Mouse (Mus musculus) MEL (cell line): ENCODE results near the gene Mia. TPM values are rescaled to one million over a fixed set of nuclear protein-coding genes. Genes with fewer than 3 reads are reported as not detected.

Source experiments
- DNase-seq: peaks from one replicate; pipeline ENCODE4 v3.0.0; 2011; ENCODE audit warnings: low read depth, low spot score
- H3K27ac ChIP-seq: 2 replicates; pipeline ENCODE4 v1.5.1; 2012; ENCODE audit warnings: low read depth, mild to moderate bottlenecking, control low read depth, low read length, moderate library complexity; ENCODE audit not compliant: control insufficient read depth
- H3K27me3 ChIP-seq, 2 experiments: fragments of 150-350 bp in 1 of 2; sonication (generic) in 1 of 2; 2 replicates each; pipeline ENCODE4 v1.6.1; 2012; ENCODE audit warnings: low read length in 2 of 2, mild to moderate bottlenecking in 2 of 2, improper control_type of control experiment in 1 of 2, moderate library complexity in 1 of 2; ENCODE audit not compliant: insufficient read depth in 2 of 2, control insufficient read depth in 1 of 2
- H3K36me3 ChIP-seq, 2 experiments: 2 replicates each; pipeline ENCODE4 v1.6.1; 2012 to 2014; ENCODE audit warnings: low read length in 2 of 2, improper control_type of control experiment in 1 of 2, inconsistent platforms in 1 of 2, mild to moderate bottlenecking in 1 of 2; ENCODE audit not compliant: insufficient read depth in 2 of 2, control insufficient read depth in 1 of 2
- H3K4me1 ChIP-seq, 2 experiments: fragments of 150-350 bp in 1 of 2; sonication (generic) in 1 of 2; 2 replicates each; pipeline ENCODE4 v1.6.1; 2012; ENCODE audit warnings: low read length in 2 of 2, improper control_type of control experiment in 1 of 2, mild to moderate bottlenecking in 1 of 2; ENCODE audit not compliant: insufficient read depth in 2 of 2, control insufficient read depth in 1 of 2
- H3K4me3 ChIP-seq, 2 experiments: fragments of 150-350 bp in 1 of 2; sonication (generic) in 1 of 2; 2 replicates each; pipeline ENCODE4 v1.5.1; 2012; ENCODE audit warnings: low read depth in 2 of 2, low read length in 2 of 2, mild to moderate bottlenecking in 2 of 2, moderate library complexity in 2 of 2, control low read depth in 1 of 2, improper control_type of control experiment in 1 of 2; ENCODE audit not compliant: control insufficient read depth in 1 of 2, insufficient read depth in 1 of 2
- H3K79me2 ChIP-seq: 2 replicates; pipeline ENCODE4 v1.6.1; 2012; ENCODE audit warnings: mild to moderate bottlenecking, low read length, moderate library complexity; ENCODE audit not compliant: control insufficient read depth, poor library complexity, insufficient read depth
- H3K9ac ChIP-seq: 2 replicates; pipeline ENCODE4 v1.6.1; 2012; ENCODE audit warnings: low read depth, mild to moderate bottlenecking, control low read depth, low read length, moderate library complexity; ENCODE audit not compliant: control insufficient read depth, poor library complexity, severe bottlenecking
- H3K9me3 ChIP-seq: fragments of 150-350 bp; sonication (generic); replicated peaks from 2 replicates; pipeline ENCODE4 v1.6.1; 2012; ENCODE audit warnings: mild to moderate bottlenecking, low read length, improper control_type of control experiment, moderate library complexity; ENCODE audit not compliant: insufficient read depth
- BHLHE40 ChIP-seq: IDR thresholded peaks from 2 replicates; pipeline ENCODE4 v1.6.1; 2012; ENCODE audit warnings: low read depth, mild to moderate bottlenecking, inconsistent platforms, low read length, improper control_type of control experiment, borderline replicate concordance
- CHD1 ChIP-seq: IDR thresholded peaks from 2 replicates; pipeline ENCODE4 v1.6.1; 2012; ENCODE audit warnings: low read depth, mild to moderate bottlenecking, inconsistent platforms, low read length, improper control_type of control experiment
- CHD2 ChIP-seq: IDR thresholded peaks from 2 replicates; pipeline ENCODE4 v1.6.1; 2011; ENCODE audit warnings: low read length, improper control_type of control experiment
- CTCF ChIP-seq, 3 experiments: IDR thresholded peaks in 2 of 3; conservative IDR thresholded peaks in 1 of 3; 2 replicates each; pipeline ENCODE4 v1.5.1; 2011 to 2012; ENCODE audit warnings: low read length in 3 of 3, low read depth in 2 of 3, mild to moderate bottlenecking in 2 of 3, improper control_type of control experiment in 1 of 3, inconsistent platforms in 1 of 3, mixed read lengths in 1 of 3, moderate library complexity in 1 of 3; ENCODE audit not compliant: control insufficient read depth in 1 of 3, insufficient read depth in 1 of 3, poor library complexity in 1 of 3, severe bottlenecking in 1 of 3
- GABPA ChIP-seq: IDR thresholded peaks from 2 replicates; pipeline ENCODE4 v1.6.1; 2012; ENCODE audit warnings: low read depth, mild to moderate bottlenecking, inconsistent platforms, low read length, improper control_type of control experiment, moderate library complexity
- KAT2A ChIP-seq: conservative IDR thresholded peaks from 2 replicates; pipeline ENCODE4 v1.6.1; 2012; ENCODE audit warnings: low read depth, low read length, improper control_type of control experiment, inconsistent platforms
- MAZ ChIP-seq: IDR thresholded peaks from 2 replicates; pipeline ENCODE4 v1.6.1; 2012; ENCODE audit warnings: low read depth, mild to moderate bottlenecking, inconsistent platforms, low read length, improper control_type of control experiment
- NRF1 ChIP-seq: IDR thresholded peaks from 2 replicates; pipeline ENCODE4 v1.6.1; 2014; ENCODE audit warnings: low read depth, mild to moderate bottlenecking, inconsistent platforms, low read length, improper control_type of control experiment, moderate library complexity; ENCODE audit not compliant: poor library complexity, insufficient read depth, severe bottlenecking
- POLR2AphosphoS5 ChIP-seq: IDR thresholded peaks from 2 replicates; pipeline ENCODE4 v1.6.1; 2012; ENCODE audit warnings: low read depth, borderline replicate concordance, mild to moderate bottlenecking, inconsistent platforms, low read length, moderate library complexity, mixed read lengths
- RAD21 ChIP-seq: IDR thresholded peaks from 2 replicates; pipeline ENCODE4 v1.6.1; 2011; ENCODE audit warnings: mild to moderate bottlenecking, low read depth, low read length, improper control_type of control experiment
- RCOR1 ChIP-seq: IDR thresholded peaks from 2 replicates; pipeline ENCODE4 v1.6.1; 2012; ENCODE audit warnings: low read depth, mild to moderate bottlenecking, inconsistent platforms, low read length, improper control_type of control experiment
- SMC3 ChIP-seq: IDR thresholded peaks from 2 replicates; pipeline ENCODE4 v1.6.1; 2011; ENCODE audit warnings: low read depth, low read length, improper control_type of control experiment
- TAL1 ChIP-seq: IDR thresholded peaks from 2 replicates; pipeline ENCODE4 v1.6.1; 2012; ENCODE audit warnings: mild to moderate bottlenecking, inconsistent platforms, low read length, moderate library complexity, mixed read lengths
- TBP ChIP-seq: IDR thresholded peaks from 2 replicates; pipeline ENCODE4 v1.8.0; 2011; ENCODE audit warnings: low read depth, low read length, improper control_type of control experiment
- TCF12 ChIP-seq: IDR thresholded peaks from 2 replicates; pipeline ENCODE4 v1.6.1; 2014; ENCODE audit warnings: low read depth, mild to moderate bottlenecking, inconsistent platforms, low read length, improper control_type of control experiment, moderate library complexity
- USF1 ChIP-seq: IDR thresholded peaks from 2 replicates; pipeline ENCODE4 v1.6.1; 2014; ENCODE audit warnings: low read depth, mild to moderate bottlenecking, inconsistent platforms, low read length, improper control_type of control experiment, moderate library complexity
- ZC3H11A ChIP-seq: IDR thresholded peaks from 2 replicates; pipeline ENCODE4 v1.6.1; 2012; ENCODE audit warnings: low read depth, mild to moderate bottlenecking, inconsistent platforms, low read length, improper control_type of control experiment
- ZMIZ1 ChIP-seq: IDR thresholded peaks from 2 replicates; pipeline ENCODE4 v1.6.1; 2012; ENCODE audit warnings: low read depth, mild to moderate bottlenecking, inconsistent platforms, low read length, improper control_type of control experiment, moderate library complexity
- ZNF384 ChIP-seq: IDR thresholded peaks from 2 replicates; pipeline ENCODE4 v1.6.1; 2012; ENCODE audit warnings: low read depth, mild to moderate bottlenecking, inconsistent platforms, low read length, improper control_type of control experiment
- polyA plus RNA-seq, 2 experiments: library from polyadenylated mRNA; stranded (reverse) in 1 of 2; unstranded in 1 of 2; fragments of >175 nt in 1 of 2; fragments of >200 nt in 1 of 2; gene quantifications; 2 replicates each; pipeline versions ENCODE4 v1.2.1 to v1.2.4; 2012; ENCODE audit warnings: low replicate concordance in 2 of 2, low read depth in 1 of 2; ENCODE audit not compliant: insufficient read length in 2 of 2, insufficient read depth in 1 of 2, missing spikeins in 1 of 2
- total RNA-seq: library from RNA; depleted of rRNA; stranded (reverse); fragments of 300-350 nt; gene quantifications from 2 replicates; pipeline ENCODE4 v1.2.3, GENCODE M21; 2012

The Mia gene
- total and polyA plus RNA-seq, 3 experiments: 2.1 to 2.8 TPM; not detected in 1

- no peaks in the 10 kb centered on the region for H3K79me2 ChIP-seq
- TF ChIP-seq KAT2A: no peak
- no peak for TF ChIP-seq TCF12
- no peak for TF ChIP-seq CHD1
- TF ChIP-seq USF1: no peak
- TF ChIP-seq NRF1: no peak
- TF ChIP-seq, all 39 proteins: peak for 0
- Histone ChIP-seq H3K9me3 (no peaks in the 10 kb centered on the region), H3K4me3 (no peak overlapping the region), H3K4me1 (no peaks in the 10 kb centered on the region), H3K27me3 (no peaks in the 10 kb centered on the region), H3K27ac (no peak overlapping the region), H3K9ac (no peak overlapping the region), H3K36me3 (no peaks in the 10 kb centered on the region)
- no peak for DNase-seq
Observed at GRCm38 (mm10) chr7:27133156-27133555, 47.8 kb downstream of the Mia start.

GRCm38 (mm10) chr7:27132588-27132987 is 48.4 kb downstream of the Mia start:
- Histone ChIP-seq H3K4me1 (no peaks in the 10 kb centered on the region), H3K9me3 (no peaks in the 10 kb centered on the region), H3K27me3 (no peaks in the 10 kb centered on the region), H3K9ac (no peak overlapping the region), H3K79me2 (no peaks in the 10 kb centered on the region), H3K4me3 (no peak overlapping the region), H3K27ac (no peak overlapping the region), H3K36me3 (no peaks in the 10 kb centered on the region)
- peak; percentile 65 for DNase-seq
- TF ChIP-seq RCOR1 (no peak), CHD1 (no peak), SMC3 (peak; percentile 59), CTCF (IDR thresholded peaks at IDR 0.05 in 2 of 3, conservative IDR thresholded peaks at IDR 0.05 in 1 of 3; ENCODE audit: control insufficient read depth in 1 of 3, insufficient read depth in 1 of 3, low read depth in 2 of 3, low read length in 3 of 3, poor library complexity in 1 of 3, severe bottlenecking in 1 of 3) (peak in 2 of 3 experiments; percentile 67 to 68; a peak in 5 of 6 replicates), TBP (no peak), NRF1 (no peak), ZC3H11A (0 out of 2 replicates have a peak, but pooled peaks have one; percentile 22), MAZ (no peak), GABPA (no peak), POLR2AphosphoS5 (no peak), BHLHE40 (no peak), RAD21 (peak; percentile 46), ZMIZ1 (no peak), ZNF384 (no peak), TAL1 (no peak), CHD2 (no peak)
